Mouse (Mus musculus): Measurements from ENCODE around the gene Asrgl1. TPM values are rescaled to one million over a fixed set of nuclear protein-coding genes. Genes with fewer than 3 reads are reported as not detected.
"Not testable (repeated sequence)": the region's sequence is repeated elsewhere in the genome, so short reads cannot be mapped to it uniquely, and the experiment has no call there.

Asrgl1 gene
- 10 to 100 TPM; 15.6 to 18.5 TPM for total RNA-seq (2021)
- long read RNA-seq, experiment 1, full-length matches to known transcripts: 43 of 63 reads
- long read RNA-seq, experiment 1, partial matches to known transcripts: 20 of 63 reads
- long read RNA-seq, experiment 1, other reads (novel, unspliced or antisense): 0 of 63 reads
- long read RNA-seq, experiment 2, full-length matches to known transcripts: 48 of 72 reads
- long read RNA-seq, experiment 2, partial matches to known transcripts: 21 of 72 reads
- long read RNA-seq, experiment 2, other reads (novel, unspliced or antisense): 3 of 72 reads

GRCm38 (mm10) chr19:9135512-9136331, at the start of gene Asrgl1:
Gene Asrgl1, minus strand, starts transcription at chr19:9135636.
- DNase-seq: peak; percentile 95
- intact Hi-C loops (cut with DNase I; ENCODE audit: low total_unique reads): no loop called here

- intact Hi-C loops (cut with DNase I; ENCODE audit: low total_unique reads): no loop called here
- no peak for DNase-seq
These were observed 10.8 kb upstream of the Asrgl1 start for GRCm38 (mm10) chr19:9146214-9146613.

GRCm38 (mm10) chr19:9143639-9144125, 8.2 kb upstream of the Asrgl1 start:
- intact Hi-C loops (cut with DNase I; ENCODE audit: low total_unique reads): no loop called here
- no peak for DNase-seq

DNA sequence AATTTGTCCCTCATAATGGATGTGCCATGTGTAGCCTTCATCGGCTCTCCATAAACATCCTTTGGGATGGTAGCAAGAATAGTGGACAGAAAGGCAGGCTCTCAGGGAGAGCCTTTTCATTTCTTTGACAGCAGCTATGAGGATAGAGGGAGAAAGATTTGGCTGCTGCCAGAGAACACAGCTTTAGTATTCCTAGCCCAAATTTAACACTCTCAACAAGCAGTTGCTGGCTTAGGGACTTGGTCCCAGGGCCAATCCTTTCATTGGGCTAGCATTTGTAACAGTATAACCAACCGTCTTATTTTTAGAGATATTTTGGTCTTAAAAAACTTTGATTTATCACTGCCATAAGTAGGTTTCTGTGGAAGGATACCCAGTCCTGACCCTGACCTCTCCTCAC, 7.8 kb upstream of the Asrgl1 start:
- intact Hi-C loops (cut with DNase I; ENCODE audit: low total_unique reads): no loop called here
- DNase-seq: no peak

GRCm38 (mm10) chr19:9140361-9140760, 4.9 kb upstream of the Asrgl1 start:
- intact Hi-C loops (cut with DNase I; ENCODE audit: low total_unique reads); DNase-seq: not testable (repeated sequence)

GRCm38 (mm10) chr19:9137159-9137558, 1.7 kb upstream of the Asrgl1 start:
- DNase-seq: no peak
- intact Hi-C loops (cut with DNase I; ENCODE audit: low total_unique reads): no loop called here

GRCm38 (mm10) chr19:9134746-9135511, 507 bp downstream of the Asrgl1 start:
- DNase-seq: no peak
- intact Hi-C loops (cut with DNase I; ENCODE audit: low total_unique reads): no loop called here

- no peak for DNase-seq
- intact Hi-C loops (cut with DNase I; ENCODE audit: low total_unique reads): no loop called here
These were observed 5.4 kb downstream of the Asrgl1 start for GRCm38 (mm10) chr19:9129996-9130395.

DNA sequence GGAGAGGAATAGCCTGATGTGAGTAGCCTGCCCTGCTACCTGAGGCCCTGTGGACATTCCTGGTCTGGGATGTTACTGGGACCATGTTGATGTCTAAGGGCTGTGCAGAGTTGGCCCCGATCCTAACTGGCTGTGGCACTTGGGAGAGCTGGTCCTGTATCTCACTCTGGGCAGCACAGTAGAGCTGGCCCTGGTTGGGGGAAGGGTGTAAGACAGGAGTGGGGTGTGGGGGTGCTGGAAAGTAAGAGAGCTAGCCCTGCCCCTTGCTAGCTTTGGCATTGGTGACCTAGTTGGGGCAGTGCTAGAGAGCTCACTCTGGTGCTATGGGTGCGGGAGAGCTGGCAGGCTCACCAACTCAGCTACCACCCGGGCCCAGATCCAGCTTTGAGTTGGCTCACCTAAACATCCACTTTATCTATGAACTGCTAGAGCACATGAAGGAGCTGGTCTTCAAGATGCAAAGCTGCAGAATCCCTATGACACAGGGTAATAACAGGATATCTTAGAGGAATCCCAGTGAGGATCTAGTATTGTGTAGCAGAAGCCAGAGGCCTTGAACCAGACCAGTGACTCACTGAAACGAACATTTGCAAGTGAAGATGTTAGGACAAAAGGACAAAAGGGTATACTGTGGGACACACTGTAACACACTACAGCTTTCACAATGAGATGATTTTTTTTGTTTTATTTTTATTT, 6.8 kb downstream of the Asrgl1 start:
- intact Hi-C loops (cut with DNase I; ENCODE audit: low total_unique reads): no loop called here
- no peak for DNase-seq

DNA sequence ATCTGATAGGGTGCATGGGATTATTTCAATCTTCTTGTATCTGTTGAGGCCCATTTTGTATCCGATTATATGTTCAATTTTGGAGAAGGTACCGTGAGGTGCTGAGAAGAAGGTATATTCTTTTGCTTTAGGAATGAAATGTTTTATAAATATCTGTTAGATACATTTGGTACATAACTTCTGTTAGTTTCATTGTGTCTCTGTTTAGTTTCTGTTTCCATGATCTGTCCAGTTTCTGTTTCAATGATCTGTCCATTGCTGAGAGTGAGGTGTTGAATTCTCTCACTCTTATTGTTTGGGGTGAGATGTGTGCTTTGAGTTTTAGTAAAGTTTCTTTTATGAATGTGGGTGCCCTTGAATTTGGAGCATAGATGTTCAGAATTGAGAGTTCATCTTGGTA, 11.4 kb downstream of the Asrgl1 start:
- DNase-seq; intact Hi-C loops (cut with DNase I; ENCODE audit: low total_unique reads): not testable (repeated sequence)

GRCm38 (mm10) chr19:9122390-9122789, 13.0 kb downstream of the Asrgl1 start:
- DNase-seq: no peak
- intact Hi-C loops (cut with DNase I; ENCODE audit: low total_unique reads): no loop called here

DNA sequence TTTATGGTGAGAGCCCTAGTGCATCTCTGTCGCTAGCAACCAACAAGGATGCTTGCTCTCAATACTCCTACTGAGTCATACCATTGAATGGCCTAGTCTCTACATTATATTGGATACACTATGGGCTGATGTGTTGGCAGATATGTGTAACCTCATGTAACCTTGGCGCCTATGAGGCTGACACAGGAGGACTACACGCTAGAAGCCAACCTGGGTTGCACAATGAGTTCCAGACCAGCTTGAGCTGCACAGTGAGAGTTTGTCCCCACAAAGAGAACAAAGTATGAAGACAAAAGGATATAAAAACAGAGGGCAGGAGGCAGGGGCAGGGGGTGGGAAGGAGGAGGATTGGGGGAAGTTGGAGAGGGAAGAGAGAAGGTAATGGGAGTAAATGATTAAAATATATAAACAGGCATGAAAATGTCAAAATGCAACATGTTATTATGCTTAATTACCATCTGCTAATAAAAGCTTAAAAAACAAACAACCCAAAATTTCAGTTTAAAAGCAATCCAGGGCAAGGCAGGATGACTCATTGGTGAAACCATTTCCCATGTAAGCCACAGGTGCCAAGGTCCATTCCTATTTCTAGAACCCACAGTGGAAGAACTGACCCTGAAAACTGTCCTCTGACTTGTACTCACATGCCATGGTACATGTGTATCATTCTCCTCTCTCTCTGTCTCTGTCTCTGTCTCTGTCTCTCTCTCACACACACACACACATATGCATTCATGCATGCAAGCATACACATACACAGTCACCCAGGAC, 15.6 kb downstream of the Asrgl1 start:
- no peak for DNase-seq
- intact Hi-C loops (cut with DNase I; ENCODE audit: low total_unique reads): no loop called here

DNA sequence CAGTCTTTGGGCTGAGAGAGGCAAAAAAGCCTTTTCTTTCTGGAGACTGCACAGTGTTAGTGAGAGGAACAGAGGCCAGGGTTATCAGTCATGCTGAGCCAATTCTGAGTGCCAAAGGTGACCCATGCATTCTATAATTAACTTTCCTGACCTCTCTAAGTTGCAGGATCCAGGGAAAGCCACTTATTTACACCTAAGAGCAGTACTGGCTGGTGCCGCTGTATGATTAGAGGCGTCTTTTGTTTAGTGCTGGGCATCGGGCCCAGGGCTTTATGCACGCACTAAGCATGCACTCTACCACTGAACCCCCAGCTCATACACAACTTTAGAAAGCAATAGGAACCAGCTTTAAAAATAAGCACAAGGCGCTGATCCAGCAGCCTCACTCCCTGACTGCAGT, 18.2 kb downstream of the Asrgl1 start:
- intact Hi-C loops (cut with DNase I; ENCODE audit: low total_unique reads): no loop called here
- no peak for DNase-seq

- intact Hi-C loops (cut with DNase I; ENCODE audit: low total_unique reads): no loop called here
- DNase-seq: no peak
These were observed 19.2 kb downstream of the Asrgl1 start for GRCm38 (mm10) chr19:9116268-9116667.

GRCm38 (mm10) chr19:9112043-9112442, 23.4 kb downstream of the Asrgl1 start:
- DNase-seq: peak; percentile 50
- intact Hi-C loops (cut with DNase I; ENCODE audit: low total_unique reads): no loop called here

DNA sequence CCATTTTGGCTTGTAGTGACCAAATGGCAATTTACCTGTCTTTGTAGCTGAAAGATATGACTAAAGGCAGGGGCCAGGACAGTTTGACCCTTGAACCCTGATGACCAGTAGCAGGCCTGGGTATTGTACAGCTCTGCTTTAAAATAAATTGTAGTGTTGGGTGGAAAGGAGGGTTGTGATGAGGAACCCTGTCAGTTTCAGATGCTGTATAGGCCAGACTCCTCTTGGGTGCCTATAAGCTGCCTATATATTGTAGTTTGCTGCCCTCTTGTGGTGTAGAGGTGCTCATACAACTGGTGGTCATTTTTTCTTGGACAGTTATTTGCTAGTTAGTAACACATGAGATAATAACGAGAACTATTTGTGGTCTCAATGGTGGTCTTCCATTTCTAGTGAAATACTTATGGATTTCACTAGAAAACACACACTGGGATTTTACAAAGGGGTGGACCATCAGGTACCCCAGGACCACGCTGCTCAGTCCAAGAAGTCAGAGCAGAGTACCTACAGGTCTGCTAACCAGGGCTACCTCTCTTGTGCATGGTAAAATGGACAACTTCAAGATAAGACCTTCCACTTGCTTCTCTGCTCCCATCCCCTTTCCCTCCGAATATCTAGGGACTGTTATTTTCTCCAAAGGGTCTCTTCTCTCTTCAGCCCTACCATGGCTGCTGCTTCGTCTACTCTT, 25.1 kb downstream of the Asrgl1 start:
- no peak for DNase-seq
- intact Hi-C loops (cut with DNase I; ENCODE audit: low total_unique reads): no loop called here

DNA sequence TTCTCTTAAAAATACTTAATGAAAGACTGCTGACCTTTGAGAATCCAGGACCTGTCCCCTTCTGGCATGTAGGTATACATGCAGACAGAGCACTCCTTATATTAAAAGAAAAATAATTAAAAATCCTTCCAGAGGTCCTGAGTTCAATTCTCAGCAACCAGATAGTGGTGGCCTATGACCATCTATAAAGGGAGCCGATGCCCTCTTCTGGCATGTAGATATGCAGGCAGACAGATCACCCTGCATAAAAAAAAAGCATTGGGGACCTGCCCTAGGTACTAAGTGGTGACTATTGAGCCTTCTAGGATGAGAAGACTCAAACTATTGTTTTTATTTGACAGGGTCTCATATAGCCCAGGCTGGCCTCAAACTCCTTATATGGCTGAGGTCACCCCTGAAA, 26.9 kb downstream of the Asrgl1 start:
- DNase-seq: no peak
- intact Hi-C loops (cut with DNase I; ENCODE audit: low total_unique reads): loop anchor here (5.0 kb wide), 1 partner anchor 261 kb away; no protein-coding TSS in a partner anchor

DNA sequence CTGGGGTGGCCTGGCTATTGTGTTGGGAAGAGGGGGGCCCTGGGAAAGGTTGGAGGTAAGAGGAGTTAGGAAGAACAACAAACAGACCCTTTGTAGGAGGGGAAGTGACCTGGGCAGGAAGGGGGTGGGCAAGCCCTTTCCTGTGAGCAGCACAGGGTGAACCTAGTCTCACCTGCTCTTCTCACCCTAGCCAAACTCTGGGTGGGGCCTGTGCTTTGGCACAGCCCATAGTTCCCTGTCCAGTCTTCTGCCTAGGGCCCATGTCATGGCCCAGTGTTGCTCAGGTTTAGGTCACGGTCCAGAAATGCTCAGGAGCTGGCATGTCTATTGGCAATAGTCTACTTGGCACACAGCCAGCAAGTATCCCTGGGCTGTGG, 28.1 kb downstream of the Asrgl1 start:
- intact Hi-C loops (cut with DNase I; ENCODE audit: low total_unique reads): loop anchor here (5.0 kb wide), 1 partner anchor 260 kb away; no protein-coding TSS in a partner anchor
- DNase-seq: no peak

Data from gastrocnemius, postnatal 14 days (tissue).